Mouse (Mus musculus) kidney, adult 10 weeks (tissue): ENCODE measurements around the gene Vmn1r112. TPM values are rescaled to one million over a fixed set of nuclear protein-coding genes. Genes with fewer than 3 reads are reported as not detected.

Experiments
- polyA plus RNA-seq: library from polyadenylated mRNA; stranded (reverse); fragments of 350-450 nt; fragmentation: Illumina TruSeq; extraction: RNeasy Lipid Tissue Mini Kit (QIAGEN cat#74804); gene quantifications from one replicate; pipeline ENCODE4 v1.2.3, GENCODE M21; 2014; ENCODE audit warnings: low read depth, low replicate concordance

Gene Vmn1r112
- not detected for polyA plus RNA-seq

GRCm38 (mm10) chr7:20770885-20771284, at the start of gene Vmn1r112:
Gene Vmn1r112 (plus strand): TSS chr7:20771185.

GRCm38 (mm10) chr7:20730524-20730923, 40.5 kb upstream of the Vmn1r112 start, which contains the start of gene Gm10668:
Gene Gm10668 (minus strand): TSS chr7:20730624.

GRCm38 (mm10) chr7:20786985-20787384, 16.0 kb downstream of the Vmn1r112 start, which contains the start of gene Vmn1r113:
Gene Vmn1r113 (plus strand): TSS chr7:20787285.

GRCm38 (mm10) chr7:20812086-20812485, 41.1 kb downstream of the Vmn1r112 start, which contains the start of gene Vmn1r114:
Gene Vmn1r114 (minus strand): TSS chr7:20812186.

Other genes with a start within 250 kb of the Vmn1r112 start
- gene Vmn1r104, start 237.3 kb upstream of the Vmn1r112 start, polyA plus RNA-seq: not detected
- gene Gm5726, start 225.4 kb upstream of the Vmn1r112 start, polyA plus RNA-seq: not detected
- gene Gm4141, start 194.9 kb upstream of the Vmn1r112 start, polyA plus RNA-seq: not detected
- not detected for gene Gm4513, start 172.2 kb upstream of the Vmn1r112 start, polyA plus RNA-seq
- not detected for gene Vmn1r107, start 102.3 kb upstream of the Vmn1r112 start, polyA plus RNA-seq
- not detected for gene Vmn1r111, start 68.0 kb upstream of the Vmn1r112 start, polyA plus RNA-seq
- not detected for gene Gm10668, start 40.6 kb upstream of the Vmn1r112 start, polyA plus RNA-seq
- not detected for gene Vmn1r113, start 16.1 kb downstream of the Vmn1r112 start, polyA plus RNA-seq
- gene Vmn1r114, start 41.0 kb downstream of the Vmn1r112 start, polyA plus RNA-seq: not detected
- not detected for gene Vmn1r115, start 73.8 kb downstream of the Vmn1r112 start, polyA plus RNA-seq
- not detected for gene Vmn1r116, start 101.1 kb downstream of the Vmn1r112 start, polyA plus RNA-seq
- not detected for gene Vmn1r117, start 112.9 kb downstream of the Vmn1r112 start, polyA plus RNA-seq
- gene Vmn1r118, start 141.2 kb downstream of the Vmn1r112 start, polyA plus RNA-seq: not detected
- not detected for gene Vmn1r119, start 241.3 kb downstream of the Vmn1r112 start, polyA plus RNA-seq